Mouse (Mus musculus) heart, adult 2 months (tissue): ENCODE measurements around the gene Gm12248.

Source experiments
- CTCF ChIP-seq: fragments of 200-600 bp; IDR thresholded peaks from 2 replicates; pipeline ENCODE4 v1.8.1; 2022; ENCODE audit warnings: antibody characterized with exemption, mild to moderate bottlenecking, moderate library complexity
- POLR2A ChIP-seq: fragments of 200-500 bp; IDR thresholded peaks from 2 replicates; pipeline ENCODE4 v1.6.1; 2011; ENCODE audit warnings: mild to moderate bottlenecking, low read depth, low read length, control low read depth; ENCODE audit not compliant: insufficient read depth

DNA sequence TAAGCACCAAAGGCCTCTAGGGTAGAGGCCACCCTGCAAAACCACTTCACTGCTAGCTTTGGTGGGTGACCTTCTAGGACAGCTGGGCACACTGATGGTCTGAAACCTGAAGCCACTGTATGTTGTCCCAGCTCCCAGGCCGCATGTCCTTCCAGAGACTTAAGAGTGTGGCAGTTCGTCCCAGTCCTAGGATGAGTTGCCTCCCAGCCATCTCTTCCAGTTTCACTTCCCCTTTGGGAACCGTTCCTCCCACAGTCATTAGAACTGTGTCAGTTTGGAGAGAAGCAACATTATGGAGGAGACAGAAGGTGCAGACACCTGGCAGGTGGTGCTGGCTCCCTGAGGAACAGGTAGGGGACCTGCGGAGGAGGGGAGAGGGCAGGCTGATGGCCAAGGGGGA lies 393 bp downstream of the Gm12248 start:
- no peak for TF ChIP-seq CTCF
- no peak for TF ChIP-seq POLR2A
